Mouse (Mus musculus) frontal cortex, adult (tissue): ENCODE measurements around the gene Zfp689.
"Not testable (repeated sequence)": the region's sequence is repeated elsewhere in the genome, so short reads cannot be mapped to it uniquely, and the experiment has no call there.

Source experiments
- ATAC-seq: cut with Nextera tagmentation; 2 replicates; pipeline ENCODE4 v1.9.2; 2017; ENCODE audit warnings: mild to moderate bottlenecking, moderate library complexity, mixed read lengths; ENCODE audit not compliant: low TSS enrichment

Zfp689 gene

DNA sequence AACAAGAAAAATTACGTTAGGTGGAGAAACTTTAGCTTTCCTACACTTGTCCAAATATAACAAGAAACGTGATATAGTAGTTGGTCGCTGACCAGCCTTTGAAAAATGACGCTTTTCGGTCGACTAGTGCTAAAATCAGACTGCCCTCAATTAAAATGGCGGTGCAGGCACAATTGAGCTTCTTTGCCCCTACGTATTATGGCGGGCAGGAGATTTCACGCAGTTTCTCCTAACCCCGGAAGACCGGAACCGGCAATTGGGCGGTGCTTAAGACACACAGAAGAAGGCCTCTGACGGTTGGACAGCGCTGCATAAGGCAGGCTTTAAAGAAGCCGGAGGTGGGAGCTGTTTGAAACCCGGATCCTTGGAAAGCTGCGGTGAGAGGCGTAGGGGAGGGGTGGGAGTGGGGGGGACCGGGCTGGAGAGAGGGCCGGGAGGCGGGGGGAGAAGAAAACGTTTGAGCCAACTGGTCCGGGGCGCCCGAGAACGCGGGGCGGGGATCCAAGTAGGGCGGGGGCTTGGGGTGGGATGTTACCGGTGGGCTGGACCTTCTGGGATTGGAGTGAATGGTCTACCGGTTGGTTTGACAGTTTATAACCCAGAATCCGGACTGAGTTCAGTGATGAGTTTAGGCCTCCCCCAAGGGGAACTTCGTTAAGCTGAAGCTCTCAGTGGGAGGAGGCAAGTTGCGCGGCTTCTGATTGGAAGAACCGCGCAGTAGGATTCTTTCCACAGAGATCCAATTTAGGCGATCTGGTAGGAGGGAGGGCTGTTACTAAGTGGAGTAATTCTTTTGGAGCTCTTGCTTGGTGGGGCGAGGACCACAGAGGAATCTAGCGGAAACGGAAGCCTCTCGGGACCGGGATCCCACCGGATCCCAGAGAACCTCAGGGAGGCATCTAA is 22.0 kb upstream of the Zfp689 start:
- ATAC-seq: peak; percentile 87

DNA sequence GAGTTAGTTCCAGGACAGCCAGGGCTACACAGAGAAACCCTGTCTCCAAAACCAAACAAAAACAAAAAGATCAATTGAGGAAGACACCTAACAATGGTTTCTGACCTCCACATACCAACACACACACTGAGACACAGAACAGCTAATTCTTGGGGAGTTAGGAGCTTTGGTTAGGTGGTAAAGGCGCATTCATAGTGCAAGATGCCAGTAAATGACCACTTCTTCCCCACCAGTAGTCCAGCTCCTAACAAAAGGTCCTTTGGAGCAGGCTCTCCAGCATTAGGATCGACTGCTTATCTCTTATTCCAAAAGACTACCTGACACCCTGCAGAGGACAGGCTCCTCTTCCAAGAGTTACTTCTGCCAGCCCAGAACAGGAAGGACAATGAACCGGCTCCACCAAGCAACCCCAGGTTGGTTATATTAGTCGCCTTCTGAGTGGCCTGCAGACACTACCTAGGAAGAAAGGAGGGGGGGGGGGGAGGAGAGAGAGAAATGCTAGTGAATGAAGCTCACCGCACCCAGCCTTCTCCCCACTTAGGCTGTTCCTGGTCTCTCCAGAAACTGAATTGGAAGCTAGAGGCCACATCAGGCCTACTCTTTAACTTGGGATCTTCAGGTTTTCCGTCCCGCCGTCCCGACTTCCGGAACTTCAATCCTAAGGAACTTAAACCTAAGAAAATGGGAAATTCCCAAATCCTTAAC is 21.2 kb upstream of the Zfp689 start:
- ATAC-seq: peak; percentile 10; the same call in 1 of the 2 replicates

DNA sequence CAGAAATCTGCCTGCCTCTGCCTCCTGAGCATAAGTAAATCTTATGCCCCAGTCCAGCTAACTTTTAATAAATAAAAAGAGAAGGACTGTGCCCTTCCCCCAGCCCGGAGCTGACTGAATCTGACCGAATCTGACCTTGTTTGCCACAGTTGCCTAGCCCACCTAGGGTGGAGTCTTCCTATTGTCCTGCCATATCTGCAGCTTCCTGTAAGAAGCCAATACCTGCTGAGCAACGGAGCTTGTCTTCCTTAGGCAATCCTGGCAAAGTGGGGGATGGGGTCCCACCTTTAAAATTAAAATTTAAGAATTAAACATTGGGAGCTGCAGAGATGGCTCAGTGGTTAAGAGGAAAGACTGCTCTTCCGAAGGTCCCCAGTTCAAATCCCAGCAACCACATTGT is 17.6 kb upstream of the Zfp689 start:
- no peak for ATAC-seq

DNA sequence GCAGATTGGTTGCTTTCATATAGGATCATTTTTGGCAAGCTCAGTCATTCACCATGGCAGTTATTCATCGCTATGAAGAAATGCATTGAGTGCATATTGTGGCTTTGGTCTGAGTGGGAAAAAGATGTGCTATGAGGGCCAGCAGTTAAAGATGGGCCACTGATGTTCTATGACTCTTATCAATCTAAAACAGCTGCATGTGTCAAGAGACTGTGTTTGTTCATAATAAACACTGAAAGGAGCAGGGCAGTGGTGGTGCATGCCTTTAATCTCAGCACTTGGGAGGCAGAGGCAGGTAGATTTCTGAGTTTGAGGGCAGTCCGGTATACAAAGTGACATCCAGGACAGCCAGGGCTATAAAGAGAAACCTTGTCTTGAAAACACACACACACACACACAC is 16.7 kb upstream of the Zfp689 start:
- ATAC-seq: not testable (repeated sequence)

DNA sequence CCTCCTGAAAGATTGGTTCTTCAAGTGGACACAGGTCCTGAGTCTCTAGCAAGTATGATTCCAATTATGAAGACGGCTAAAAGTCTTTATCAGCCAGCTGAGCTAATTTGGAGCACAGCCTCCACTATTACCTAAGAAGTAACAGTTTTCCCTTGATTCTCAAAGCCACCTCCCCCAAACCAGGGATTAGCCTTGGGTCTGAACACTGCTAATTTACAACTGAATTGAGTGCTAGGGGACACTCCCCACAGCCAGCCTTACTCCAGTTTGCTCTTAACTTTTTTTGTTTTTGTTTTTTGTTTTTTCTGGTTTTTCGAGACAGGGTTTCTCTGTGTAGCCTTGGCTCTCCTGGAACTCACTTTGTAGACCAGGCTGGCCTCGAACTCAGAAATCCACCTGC is 16.2 kb upstream of the Zfp689 start:
- ATAC-seq: no peak

DNA sequence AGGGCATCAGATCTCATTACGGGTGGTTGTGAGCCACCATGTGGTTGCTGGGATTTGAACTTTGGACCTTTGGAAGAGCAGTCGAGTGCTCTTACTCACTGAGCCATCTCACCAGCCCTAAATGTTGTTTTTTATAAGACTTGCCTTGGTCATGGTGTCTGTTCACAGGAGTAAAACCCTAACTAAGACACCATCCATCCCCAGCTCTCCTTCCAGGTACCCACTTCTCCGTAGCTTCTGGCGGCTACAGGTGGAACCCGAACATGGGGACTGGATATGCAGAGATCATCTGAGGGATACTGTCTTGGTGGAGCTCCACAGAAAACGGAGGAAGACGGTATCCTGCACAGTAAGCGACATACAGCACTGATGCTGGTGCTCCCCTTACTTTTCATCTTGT is 10.4 kb upstream of the Zfp689 start, which contains the start of gene Prr14:
Gene Prr14 (plus strand): TSS at position 301 of the 400 bp plus-strand sequence.
- not testable (repeated sequence) for ATAC-seq

DNA sequence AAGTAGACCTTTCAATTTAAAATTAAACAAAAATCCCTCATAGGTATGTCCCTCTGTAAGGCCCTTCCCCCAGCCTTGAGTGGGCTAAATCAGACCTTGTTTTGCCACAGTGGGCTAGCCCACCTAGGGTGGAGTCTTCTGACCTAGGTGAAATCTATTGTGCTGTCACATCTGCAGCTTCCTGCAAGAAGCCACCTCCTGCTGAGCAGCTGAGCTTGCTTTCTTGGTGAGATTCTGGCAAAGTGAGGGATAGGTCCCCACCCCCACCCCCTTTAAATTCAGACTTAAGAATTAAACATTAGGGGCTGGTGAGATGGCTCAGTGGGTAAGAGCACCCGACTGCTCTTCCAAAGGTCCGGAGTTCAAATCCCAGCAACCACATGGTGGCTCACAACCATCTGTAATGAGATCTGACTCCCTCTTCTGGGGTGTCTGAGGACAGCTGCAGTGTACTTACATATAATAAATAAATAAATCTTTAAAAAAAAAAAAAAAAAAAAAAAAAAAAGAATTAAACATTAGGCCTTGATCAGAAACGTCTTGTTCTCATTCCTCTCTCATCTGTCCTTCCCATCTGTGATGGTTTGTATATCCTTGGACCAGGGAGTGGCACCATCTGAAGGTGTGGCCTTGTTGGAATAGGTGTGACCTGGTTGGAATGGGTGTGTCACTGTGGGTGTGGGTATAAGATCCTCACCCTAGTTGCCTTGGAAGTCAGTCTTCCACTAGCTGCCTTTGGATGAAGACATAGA is 9.6 kb upstream of the Zfp689 start:
- not testable (repeated sequence) for ATAC-seq

DNA sequence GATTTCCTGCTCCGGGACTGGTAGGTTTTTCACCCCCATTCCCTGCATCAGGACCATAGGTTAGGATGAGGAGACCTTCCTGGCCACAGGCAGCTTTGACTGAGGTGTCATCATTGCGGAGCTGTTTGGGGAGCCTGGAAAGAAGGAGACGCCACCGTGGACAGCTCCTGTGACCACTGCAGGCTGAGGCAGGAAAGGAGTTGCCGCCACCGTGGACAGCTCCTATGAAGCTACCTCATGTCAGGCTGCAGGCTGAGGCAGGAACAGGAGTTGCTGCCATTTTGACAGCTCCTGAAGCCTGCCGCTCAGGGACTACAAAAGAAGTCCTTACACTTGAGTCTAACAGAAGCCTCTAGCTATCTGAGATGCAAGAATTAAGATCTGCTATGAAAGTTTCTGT is 5.9 kb upstream of the Zfp689 start:
- ATAC-seq: no peak

DNA sequence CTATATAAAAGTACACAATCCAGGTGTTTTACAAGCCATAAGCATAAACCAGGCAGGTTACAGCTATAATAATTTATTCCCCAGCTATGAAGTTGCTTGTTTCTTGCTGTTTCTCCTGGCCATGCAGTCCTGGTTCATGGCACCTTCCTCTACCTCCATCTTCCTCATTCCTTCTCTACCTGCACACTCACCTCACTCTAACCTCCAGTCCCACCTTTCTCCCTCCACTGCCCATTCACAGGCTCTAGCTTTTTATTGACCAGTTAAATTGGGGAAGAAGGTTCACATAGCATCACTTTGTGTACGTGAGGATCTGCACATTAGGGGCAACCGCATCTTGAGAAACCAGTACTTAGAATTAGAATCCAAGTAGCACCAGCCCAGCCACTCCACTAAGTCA is 4.1 kb upstream of the Zfp689 start:
- ATAC-seq: no peak

DNA sequence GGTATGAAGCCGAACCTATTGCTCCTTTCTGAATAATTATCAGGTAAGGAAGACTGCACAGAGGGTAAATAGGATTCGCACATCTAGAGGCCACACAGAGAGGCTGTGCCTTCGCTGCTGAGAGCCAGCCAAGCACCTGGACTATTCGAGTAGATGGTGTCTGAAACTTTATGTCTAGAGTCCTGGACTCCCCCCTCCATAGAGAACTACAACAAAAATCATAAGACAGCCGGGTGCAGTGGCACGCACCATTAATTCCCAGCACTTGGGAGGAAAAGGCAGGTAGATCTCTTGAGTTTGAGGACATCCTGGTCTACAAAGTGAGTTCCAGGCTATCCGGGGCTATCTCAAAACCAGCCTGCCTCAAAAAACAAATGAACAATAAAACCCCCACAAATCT is 1.0 kb upstream of the Zfp689 start:
- ATAC-seq: no peak

DNA sequence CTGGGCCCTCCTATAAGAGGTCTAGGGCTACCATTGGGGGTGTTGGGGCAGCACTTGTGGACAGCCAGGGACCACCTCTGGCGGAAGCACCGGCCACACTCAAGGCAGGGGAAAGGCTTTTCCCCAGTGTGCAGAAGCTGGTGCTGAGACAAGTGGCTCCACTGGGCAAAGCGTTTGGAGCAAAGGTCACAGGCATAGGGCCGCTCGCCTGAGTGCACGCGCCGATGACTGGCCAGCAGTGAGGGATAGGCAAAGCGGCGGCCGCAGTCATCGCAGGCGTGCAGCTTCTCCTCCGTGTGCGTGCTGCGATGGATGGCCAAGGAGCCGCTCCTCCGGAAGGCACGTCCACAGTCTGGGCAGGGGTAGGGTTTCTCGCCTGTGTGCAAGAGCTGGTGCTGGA is 5.0 kb downstream of the Zfp689 start:
- ATAC-seq: no peak

DNA sequence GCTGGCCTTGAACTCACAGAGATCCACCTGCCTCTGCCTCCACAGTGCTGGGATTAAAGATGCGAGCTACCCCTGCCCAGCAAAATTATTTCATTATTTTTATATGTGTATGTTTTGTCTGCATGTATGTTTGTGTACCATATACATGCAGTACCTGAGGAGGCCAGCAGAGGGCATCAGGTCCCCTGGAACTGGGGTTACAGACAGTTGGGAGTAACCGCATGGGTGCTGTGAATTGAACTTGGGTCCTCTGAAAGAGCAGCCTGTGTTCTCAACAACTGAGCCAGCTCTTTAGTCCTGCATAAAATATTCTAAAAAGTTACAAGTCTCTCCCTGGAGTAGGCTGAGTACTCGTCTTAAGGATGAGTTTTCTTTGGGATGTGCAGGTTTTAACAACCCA is 11.2 kb downstream of the Zfp689 start:
- no peak for ATAC-seq

DNA sequence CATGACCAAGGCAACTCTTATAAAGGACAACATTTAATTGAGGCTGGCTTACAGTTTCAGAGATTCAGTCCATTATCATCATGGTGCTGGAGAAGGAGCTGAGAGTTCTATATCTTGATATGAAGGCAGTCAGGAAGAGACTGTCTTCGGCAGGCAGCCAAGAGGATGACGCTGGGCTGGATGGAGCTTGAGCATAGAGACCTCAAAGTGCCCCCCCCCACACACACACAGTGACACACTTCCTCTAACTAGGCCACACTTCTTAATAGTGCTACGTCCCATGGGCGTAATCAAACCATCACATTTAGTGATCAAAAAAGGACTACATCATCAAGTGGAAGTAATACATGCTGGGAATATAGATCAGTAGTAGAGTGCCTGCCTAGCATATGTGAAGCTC is 13.8 kb downstream of the Zfp689 start:
- ATAC-seq: no peak

DNA sequence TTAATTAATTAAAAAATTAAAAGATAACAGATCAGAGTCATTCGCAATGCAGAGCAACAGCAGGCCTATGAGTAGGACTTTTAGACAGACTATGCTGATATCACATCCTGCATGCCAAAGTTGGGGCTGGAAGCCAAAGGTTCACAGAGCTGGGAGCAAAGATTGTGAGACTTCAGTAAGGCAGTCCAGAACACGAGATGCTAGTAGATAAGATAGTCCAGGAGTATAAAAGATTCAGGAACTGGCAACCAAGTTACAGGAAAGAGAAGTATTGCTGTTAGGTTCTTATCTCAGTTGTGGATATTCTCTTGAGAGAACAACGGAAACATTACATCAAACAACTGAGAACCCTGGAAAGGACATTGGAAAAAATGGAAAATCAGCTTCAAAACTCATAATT is 22.6 kb downstream of the Zfp689 start:
- no peak for ATAC-seq

DNA sequence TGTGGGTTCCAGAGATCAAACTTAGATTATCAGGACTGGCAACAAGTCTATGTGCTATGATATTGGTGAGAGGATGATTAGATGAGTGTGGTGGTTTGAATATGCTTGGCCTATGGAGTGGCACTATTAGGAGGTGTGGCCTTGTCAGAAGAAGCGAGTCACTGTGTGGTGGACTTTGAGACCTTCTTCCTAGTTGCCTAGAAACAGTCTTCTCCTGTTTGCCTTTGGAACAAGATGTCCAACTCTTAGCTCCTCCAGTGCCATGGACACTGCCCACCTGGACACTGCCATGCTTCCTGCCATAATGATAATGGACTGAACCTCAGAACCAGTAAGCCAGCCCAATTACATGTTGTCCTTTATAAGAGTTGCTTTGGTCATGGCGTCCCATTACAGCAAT is 23.0 kb downstream of the Zfp689 start:
- ATAC-seq: no peak

DNA sequence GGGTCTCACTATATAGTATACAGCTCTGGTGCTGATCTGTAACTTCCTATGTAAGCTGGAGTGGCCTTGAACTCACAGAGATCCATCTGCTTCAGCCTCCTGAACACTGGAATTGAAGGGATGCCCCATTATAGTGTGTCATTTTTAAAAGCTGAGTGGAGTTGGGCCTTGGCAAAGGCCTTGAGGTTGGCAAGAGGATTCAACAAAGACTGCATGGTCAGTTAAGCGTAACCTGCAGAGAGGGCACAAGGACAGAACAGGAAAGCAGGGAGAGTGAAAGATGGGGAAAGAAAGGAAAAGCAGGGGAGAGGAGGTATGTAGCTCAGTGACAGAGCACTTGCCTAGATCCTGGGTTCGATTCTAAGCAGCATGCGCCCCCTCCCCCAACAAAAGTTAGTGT is 23.7 kb downstream of the Zfp689 start:
- no peak for ATAC-seq

DNA sequence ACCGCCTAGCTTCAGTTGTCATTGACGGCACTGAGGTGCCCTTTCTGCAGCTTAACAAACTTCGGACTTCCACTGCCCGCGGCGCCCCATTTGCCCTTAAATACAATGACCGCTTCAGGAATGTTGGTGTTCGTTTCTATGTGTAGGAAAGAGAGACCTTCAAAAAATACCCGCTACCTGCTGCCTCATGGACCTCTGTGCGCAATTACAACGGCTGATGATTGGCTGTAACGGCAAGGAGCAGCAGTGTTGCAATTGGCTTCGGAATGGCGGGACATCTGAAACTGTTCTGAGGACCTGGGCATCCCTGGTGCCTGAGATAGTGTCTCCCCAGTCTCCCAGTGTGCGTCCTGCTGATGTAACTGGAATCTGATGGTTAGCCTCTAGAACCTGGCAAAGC is 26.7 kb downstream of the Zfp689 start:
- peak; percentile 88; the same call in 1 of the 2 replicates for ATAC-seq

DNA sequence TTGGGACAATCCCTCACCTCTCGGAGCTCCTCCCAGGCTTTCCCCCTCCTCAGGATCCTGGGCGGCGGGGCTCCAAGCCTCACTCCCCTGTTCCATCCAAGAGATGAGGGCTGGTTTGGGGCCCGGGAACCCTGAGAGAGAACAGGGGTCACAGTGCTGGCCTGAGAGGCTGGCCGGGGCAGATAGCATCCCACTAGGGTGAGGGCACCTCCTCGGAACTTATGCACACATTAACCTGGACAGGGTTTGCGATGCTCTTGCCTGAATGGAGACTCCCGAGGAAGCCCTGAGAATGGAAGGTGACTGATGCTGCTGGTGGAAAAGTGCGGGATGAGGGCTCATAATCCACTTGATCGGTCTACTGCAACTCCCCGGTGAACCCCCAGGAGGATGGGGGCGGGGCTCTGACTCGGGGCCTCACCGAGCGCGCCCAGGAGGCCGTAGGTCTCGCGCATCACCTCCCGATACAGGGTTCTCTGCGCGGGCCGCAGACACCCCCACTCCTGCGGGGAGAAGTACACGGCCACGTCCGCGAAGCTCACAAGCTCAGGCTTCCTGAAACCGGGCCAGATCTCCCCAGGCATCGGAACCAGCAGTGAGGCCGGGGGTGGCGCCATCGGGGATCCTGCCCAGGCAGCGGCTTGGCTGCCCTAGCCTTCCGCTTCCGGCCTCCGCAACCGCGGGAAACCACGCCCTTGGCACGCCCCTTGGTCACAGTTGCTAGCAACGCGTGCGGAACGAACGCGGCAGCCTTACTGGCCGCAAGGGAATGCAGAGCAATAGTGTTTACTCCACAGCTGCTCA is 27.4 kb downstream of the Zfp689 start, which contains the start of gene Zfp688:
Gene Zfp688 (minus strand): TSS at position 681 of the 804 bp plus-strand sequence.
- peak; percentile 91 for ATAC-seq

DNA sequence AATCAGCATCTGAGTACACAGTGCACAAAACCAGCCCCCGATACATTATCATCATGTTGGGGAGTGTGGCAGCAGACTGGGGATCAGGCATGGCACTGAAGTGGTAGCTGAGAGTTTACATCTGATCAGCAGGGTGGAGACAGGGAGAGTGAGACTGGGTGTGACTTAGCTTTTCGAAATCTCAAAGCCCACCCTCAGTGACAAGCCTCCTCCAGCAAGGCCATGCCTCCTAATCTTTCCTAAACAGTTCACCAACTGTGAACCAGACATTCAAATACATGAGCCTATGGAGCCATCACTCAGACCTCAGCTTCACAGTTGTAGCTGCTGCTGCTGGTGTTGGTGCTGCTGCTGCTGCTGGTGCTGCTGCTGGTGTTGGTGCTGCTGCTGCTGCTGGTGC is 37.5 kb downstream of the Zfp689 start:
- ATAC-seq: no peak

DNA sequence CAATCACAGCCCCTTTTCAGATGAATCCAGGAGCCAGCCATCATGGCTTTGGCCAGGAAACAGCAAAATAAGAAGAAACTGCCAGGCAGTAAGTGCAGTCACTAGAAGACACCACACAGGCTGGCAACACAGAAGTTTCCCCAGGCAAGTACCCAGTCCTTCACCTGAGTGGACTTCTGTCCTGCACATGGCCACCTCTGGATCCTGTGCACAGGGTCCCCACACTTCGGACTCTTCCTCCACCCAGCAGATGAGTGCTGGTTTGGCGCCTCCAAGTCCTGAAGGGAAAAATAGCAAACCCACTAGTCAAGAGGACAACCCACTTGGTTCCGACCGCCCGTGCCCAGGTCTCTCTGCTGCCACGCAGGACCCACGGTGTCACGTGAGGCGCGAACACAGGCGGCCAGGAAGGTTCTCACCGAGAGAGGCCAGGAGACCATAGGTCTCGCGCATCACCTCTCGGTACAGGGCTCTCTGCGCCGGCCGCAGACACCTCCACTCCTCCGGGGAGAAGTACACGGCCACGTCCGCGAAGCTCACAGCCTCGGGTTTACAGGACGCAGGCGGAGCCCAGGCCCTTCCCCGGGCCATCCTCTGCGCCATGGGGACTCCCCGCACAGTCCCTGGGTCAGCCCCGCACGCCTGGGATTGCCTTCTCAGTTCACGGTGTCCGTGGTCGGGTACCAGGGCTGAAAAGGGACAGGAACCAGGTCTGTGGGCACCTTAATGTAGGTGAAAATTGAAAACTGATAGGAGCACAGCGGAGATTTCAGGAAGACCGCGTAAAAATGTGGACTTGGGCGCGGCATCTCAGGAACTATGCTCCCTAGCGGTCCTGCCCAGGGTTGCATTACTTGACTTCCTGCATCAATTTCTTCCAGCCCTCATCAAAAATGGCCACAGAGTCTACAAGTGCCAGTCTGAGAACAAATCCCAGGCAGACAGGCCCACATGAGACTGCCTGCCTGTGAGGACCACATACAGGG is 42.7 kb downstream of the Zfp689 start, which contains the start of gene Zfp764:
Gene Zfp764 (minus strand): TSS at position 821 of the 986 bp plus-strand sequence.
- peak; percentile 92 for ATAC-seq
